Mouse (Mus musculus) embryonic facial prominence, embryonic 14.5 days (tissue): ENCODE data around the gene Gabpa. TPM values are rescaled to one million over a fixed set of nuclear protein-coding genes. Genes with fewer than 3 reads are reported as not detected.

Experiments used
- ATAC-seq: fragments of 200-750 bp; cut with Nextera tagmentation; 2 replicates; pipeline ENCODE4 v1.8.0; 2017; ENCODE audit warnings: low read depth, moderate number of reproducible peaks, moderate TSS enrichment
- DNase-seq: peaks from one replicate; pipeline ENCODE4 v3.0.0-alpha.2; 2015; ENCODE audit warnings: low spot score
- H3K27ac ChIP-seq: fragments of 300-500 bp; sonication (generic); replicated peaks from 2 replicates; pipeline ENCODE4 v1.5.1; 2014; ENCODE audit warnings: low read depth, mild to moderate bottlenecking, low read length, moderate library complexity
- H3K27me3 ChIP-seq: fragments of 300-500 bp; sonication (generic); replicated peaks from 2 replicates; pipeline ENCODE4 v1.6.1; 2014; ENCODE audit warnings: low read length; ENCODE audit not compliant: control insufficient read depth, insufficient read depth
- H3K36me3 ChIP-seq: fragments of 300-500 bp; sonication (generic); 2 replicates; pipeline ENCODE4 v1.6.1; 2014; ENCODE audit warnings: low read length, mixed read lengths; ENCODE audit not compliant: control insufficient read depth, insufficient read depth
- H3K4me1 ChIP-seq: fragments of 300-500 bp; sonication (generic); 2 replicates; pipeline ENCODE4 v1.6.1; 2014; ENCODE audit warnings: antibody characterized with exemption, low read length; ENCODE audit not compliant: control insufficient read depth, insufficient read depth
- H3K4me2 ChIP-seq: fragments of 300-500 bp; sonication (generic); 2 replicates; pipeline ENCODE4 v1.6.1; 2014; ENCODE audit warnings: low read depth, mild to moderate bottlenecking, low read length, moderate library complexity, mixed read lengths
- H3K4me3 ChIP-seq: fragments of 300-500 bp; sonication (generic); 2 replicates; pipeline ENCODE4 v1.5.1; 2014; ENCODE audit warnings: low read depth, mild to moderate bottlenecking, low read length
- H3K9ac ChIP-seq: fragments of 300-500 bp; sonication (generic); 2 replicates; pipeline ENCODE4 v1.6.1; 2014; ENCODE audit warnings: low read depth, mild to moderate bottlenecking, low read length, moderate library complexity, mixed read lengths
- H3K9me3 ChIP-seq: fragments of 300-500 bp; sonication (generic); 2 replicates; pipeline ENCODE4 v1.6.1; 2016; ENCODE audit warnings: low read length; ENCODE audit not compliant: control insufficient read depth
- WGBS: fragments of 180-500 bp; shearing (Covaris S2); extraction: QIAGEN DNeasy Blood & Tissue Kit; methylation state at CpG from one replicate; pipeline ENCODE4 v1.1.7; 2014; 5-methylcytosine and 5-hydroxymethylcytosine counted together
- polyA plus RNA-seq: library from polyadenylated mRNA; unstranded; fragments of >200 nt; fragmentation: Nextera tagmentation; extraction: Ambion mirVana; gene quantifications from 2 replicates; pipeline ENCODE4 v1.2.1, GENCODE M21; 2014

Gene Gabpa
- polyA plus RNA-seq = 36.3 and 40.0 TPM in 2 replicates

- H3K36me3 ChIP-seq = peaks cover 33% of the 10 kb centered on the region
- peak within 1 kb of the TSS; percentile 70 for H3K4me3 ChIP-seq
- H3K27me3 ChIP-seq = no peaks in the 10 kb centered on the region
- peak; percentile 96 for ATAC-seq
- peak; percentile 98 for DNase-seq
- 0% methylated on average over 24 of the region's 52 CpGs for WGBS
- no peaks in the 10 kb centered on the region for H3K9me3 ChIP-seq
- peaks cover 5% of the 10 kb centered on the region; the same call in 1 of the 2 replicates for H3K4me1 ChIP-seq
- peak within 1 kb of the TSS; percentile 92 for H3K9ac ChIP-seq
- H3K4me2 ChIP-seq = peak within 1 kb of the TSS; percentile 64
- H3K27ac ChIP-seq = peak within 1 kb of the TSS; percentile 95
Observed at GRCm38 (mm10) chr16:84834745-84835440, at the start of gene Gabpa. Gene Gabpa (plus strand): TSS chr16:84834925.

- Histone ChIP-seq H3K4me2 (no peak overlapping the region), H3K27me3 (no peaks in the 10 kb centered on the region), H3K9me3 (no peaks in the 10 kb centered on the region), H3K4me3 (no peak overlapping the region), H3K27ac (no peak overlapping the region), H3K36me3 (no peaks in the 10 kb centered on the region), H3K4me1 (no peaks in the 10 kb centered on the region), H3K9ac (no peak overlapping the region)
- 25% methylated on average over 7 of the region's 7 CpGs for WGBS
- ATAC-seq (no peak), DNase-seq (no peak)
Observed at GRCm38 (mm10) chr16:84784966-84785365, 49.8 kb upstream of the Gabpa start.

- no peak overlapping the region for H3K4me3 ChIP-seq
- no peaks in the 10 kb centered on the region for H3K4me1 ChIP-seq
- no peak for ATAC-seq
- no peak overlapping the region for H3K9ac ChIP-seq
- DNase-seq = no peak
- 71% methylated on average over 2 of the region's 2 CpGs for WGBS
- no peak overlapping the region for H3K4me2 ChIP-seq
- H3K36me3 ChIP-seq = no peaks in the 10 kb centered on the region
- H3K27me3 ChIP-seq = no peaks in the 10 kb centered on the region
- H3K9me3 ChIP-seq = no peaks in the 10 kb centered on the region
- H3K27ac ChIP-seq = no peak overlapping the region
Observed at GRCm38 (mm10) chr16:84790595-84791165, 44.0 kb upstream of the Gabpa start.

GRCm38 (mm10) chr16:84793401-84793800, 41.3 kb upstream of the Gabpa start:
- WGBS = 84% methylated on average over 14 of the region's 14 CpGs
- Histone ChIP-seq H3K4me2 (no peak overlapping the region), H3K36me3 (no peaks in the 10 kb centered on the region), H3K9ac (no peak overlapping the region), H3K27ac (no peak overlapping the region), H3K4me1 (no peaks in the 10 kb centered on the region), H3K9me3 (no peaks in the 10 kb centered on the region), H3K4me3 (no peak overlapping the region), H3K27me3 (no peaks in the 10 kb centered on the region)
- no peak for DNase-seq
- no peak for ATAC-seq

DNA sequence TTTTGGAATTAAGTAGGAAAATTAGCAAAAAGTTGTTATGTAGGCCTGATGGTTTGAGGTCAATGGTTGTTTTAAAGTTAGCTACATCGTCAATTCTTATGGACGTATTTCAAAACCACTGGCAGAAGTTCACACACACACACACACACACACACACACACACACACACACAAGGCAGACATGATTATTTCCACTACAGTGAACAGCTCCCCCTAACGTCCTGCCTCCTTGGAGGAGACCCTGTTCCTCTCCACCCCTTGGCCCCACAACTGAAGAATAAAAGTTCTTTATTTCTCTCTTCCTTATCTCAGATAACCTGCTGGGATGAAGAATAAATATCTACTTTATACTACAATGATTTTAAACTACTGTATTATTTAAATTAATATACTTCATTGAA, 39.4 kb upstream of the Gabpa start:
- ATAC-seq (no peak), DNase-seq (no peak)
- H3K27me3 ChIP-seq = no peaks in the 10 kb centered on the region
- H3K4me2 ChIP-seq = no peak overlapping the region
- H3K27ac ChIP-seq = no peak overlapping the region
- no peaks in the 10 kb centered on the region for H3K36me3 ChIP-seq
- WGBS = 65% methylated on average over 3 of the region's 3 CpGs
- no peak overlapping the region for H3K4me3 ChIP-seq
- no peaks in the 10 kb centered on the region for H3K9me3 ChIP-seq
- H3K9ac ChIP-seq = no peak overlapping the region
- no peaks in the 10 kb centered on the region for H3K4me1 ChIP-seq

GRCm38 (mm10) chr16:84796678-84797077, 38.0 kb upstream of the Gabpa start:
- H3K9ac ChIP-seq = no peak overlapping the region
- no peak overlapping the region for H3K4me2 ChIP-seq
- no peaks in the 10 kb centered on the region for H3K36me3 ChIP-seq
- ATAC-seq = no peak
- no peak overlapping the region for H3K27ac ChIP-seq
- no peak for DNase-seq
- no peaks in the 10 kb centered on the region for H3K9me3 ChIP-seq
- 79% methylated on average over 9 of the region's 9 CpGs for WGBS
- H3K4me3 ChIP-seq = no peak overlapping the region
- H3K4me1 ChIP-seq = no peaks in the 10 kb centered on the region
- no peaks in the 10 kb centered on the region for H3K27me3 ChIP-seq

DNA sequence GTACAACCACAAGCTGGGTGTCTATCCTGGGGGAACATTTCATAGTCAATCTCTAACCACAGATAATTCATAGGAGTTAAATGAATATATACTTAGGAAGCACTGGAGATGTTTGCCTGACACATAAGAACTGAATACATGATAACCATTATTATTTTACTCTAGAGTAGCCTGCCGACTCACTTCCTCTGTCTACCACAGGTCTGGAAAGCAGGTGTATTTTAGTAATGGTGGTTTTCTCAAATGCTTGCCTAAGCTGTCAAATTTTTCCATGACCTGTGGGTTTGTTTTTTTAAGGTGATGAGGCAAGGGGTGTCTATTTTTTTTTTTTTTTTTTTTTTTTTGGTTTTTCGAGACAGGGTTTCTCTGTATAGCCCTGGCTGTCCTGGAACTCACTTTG, 34.7 kb upstream of the Gabpa start:
- Histone ChIP-seq H3K36me3 (no peaks in the 10 kb centered on the region), H3K27me3 (no peaks in the 10 kb centered on the region), H3K9ac (no peak overlapping the region), H3K4me3 (no peak overlapping the region), H3K27ac (no peak overlapping the region), H3K4me1 (no peaks in the 10 kb centered on the region), H3K9me3 (no peaks in the 10 kb centered on the region), H3K4me2 (no peak overlapping the region)
- 84% methylated on average over 1 of the region's 2 CpGs for WGBS
- ATAC-seq (no peak), DNase-seq (no peak)

DNA sequence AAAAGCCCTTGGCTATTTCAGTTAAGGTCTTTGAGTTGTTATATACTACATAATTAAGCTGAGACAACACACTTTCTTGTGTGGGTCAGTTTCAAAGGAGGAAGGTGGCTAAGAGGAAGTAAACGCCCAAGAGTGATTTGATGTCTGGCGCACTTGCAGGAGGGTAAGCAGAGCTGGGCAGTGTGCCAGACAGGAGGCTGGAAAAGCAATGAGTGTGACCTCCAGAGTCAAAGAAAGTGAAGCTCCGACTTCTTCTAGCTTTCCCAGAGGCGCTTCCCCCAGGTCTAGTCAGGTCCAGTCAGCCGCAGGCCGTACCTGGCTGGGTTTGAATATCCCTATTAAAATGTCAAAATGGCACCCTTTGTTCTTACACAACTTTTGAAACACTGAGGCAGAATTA, 32.5 kb upstream of the Gabpa start:
- DNase-seq = peak; percentile 53
- WGBS = 55% methylated on average over 6 of the region's 6 CpGs
- Histone ChIP-seq H3K4me2 (no peak overlapping the region), H3K4me1 (no peaks in the 10 kb centered on the region), H3K27me3 (no peaks in the 10 kb centered on the region), H3K9ac (no peak overlapping the region), H3K4me3 (no peak overlapping the region), H3K36me3 (no peaks in the 10 kb centered on the region), H3K27ac (no peak overlapping the region), H3K9me3 (no peaks in the 10 kb centered on the region)
- no peak for ATAC-seq

DNA sequence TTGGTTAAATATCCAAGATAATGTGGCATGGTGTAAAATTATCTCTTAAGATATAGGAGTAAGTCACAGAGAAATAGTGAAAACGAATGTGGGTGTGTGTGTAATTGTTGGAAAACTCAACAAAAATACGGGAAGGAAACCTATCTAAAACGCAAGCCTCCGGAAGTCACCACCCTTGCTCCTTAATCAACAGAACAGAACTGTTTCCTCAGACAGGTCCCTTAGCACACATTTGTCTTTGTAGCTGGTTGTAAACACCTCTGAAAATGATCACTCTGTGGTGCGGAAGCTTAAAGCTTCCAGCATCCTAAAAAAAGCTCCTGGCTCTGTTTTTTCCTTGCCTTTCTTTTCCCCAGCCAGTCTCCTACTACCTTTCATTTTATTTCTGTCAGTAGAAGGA, 29.9 kb upstream of the Gabpa start:
- 84% methylated on average over 5 of the region's 5 CpGs for WGBS
- Histone ChIP-seq H3K27ac (no peak overlapping the region), H3K4me1 (no peaks in the 10 kb centered on the region), H3K9me3 (no peaks in the 10 kb centered on the region), H3K4me2 (no peak overlapping the region), H3K36me3 (no peaks in the 10 kb centered on the region), H3K27me3 (no peaks in the 10 kb centered on the region), H3K9ac (no peak overlapping the region), H3K4me3 (no peak overlapping the region)
- DNase-seq = no peak
- no peak for ATAC-seq
